In genomic region chr17:23748631-23749391, GRCm38 (mm10) we compare ENCODE assay signal across 1 mouse cellular context.
TF ChIP-seq lines count a peak whose summit lies in the region.

No protein-coding gene starts in this region.

TF ChIP-seq in CH12.LX, 34 proteins besides CTCF, POLR2A, EP300 and RAD21 (continued from another document):
- no peak for TF ChIP-seq ELF1 (IDR thresholded peaks at IDR 0.05; ENCODE audit: low read depth, low read length)
- no peak for TF ChIP-seq NELFE (IDR thresholded peaks at IDR 0.05; ENCODE audit: low read depth, low read length)
- TF ChIP-seq POLR2AphosphoS2 (IDR thresholded peaks at IDR 0.05; ENCODE audit: low read depth, low read length) = no peak
- TF ChIP-seq UBTF (IDR thresholded peaks at IDR 0.05; ENCODE audit: low read depth, low read length) = no peak
- TF ChIP-seq MEF2A (IDR thresholded peaks at IDR 0.05; ENCODE audit: borderline replicate concordance, low read depth, low read length) = no peak
- peak; percentile 52; the same call in 1 of the 2 replicates for TF ChIP-seq SIN3A (IDR thresholded peaks at IDR 0.05; ENCODE audit: low read length)
- peak; percentile 83; the same call in 1 of the 2 replicates for TF ChIP-seq MAZ (IDR thresholded peaks at IDR 0.05; ENCODE audit: low read depth, low read length)
- TF ChIP-seq CHD1 (IDR thresholded peaks at IDR 0.05; ENCODE audit: low read depth, low read length) = no peak
- TF ChIP-seq MXI1 (IDR thresholded peaks at IDR 0.05; ENCODE audit: low read depth, low read length) = no peak
- TF ChIP-seq BHLHE40 (IDR thresholded peaks at IDR 0.05; ENCODE audit: low read depth, low read length) = no peak
- no peak for TF ChIP-seq RCOR1 (conservative IDR thresholded peaks at IDR 0.05; ENCODE audit: low read depth, low read length)
- no peak for TF ChIP-seq ZMIZ1 (IDR thresholded peaks at IDR 0.05; ENCODE audit: low read depth, low read length)
- TF ChIP-seq JUN (IDR thresholded peaks at IDR 0.05; ENCODE audit: insufficient read depth, low read depth, low read length) = no peak
